Mouse (Mus musculus) kidney, embryonic 14.5 days (tissue): ENCODE data around the gene Mthfsd. TPM values are rescaled to one million over a fixed set of nuclear protein-coding genes. Genes with fewer than 3 reads are reported as not detected.
A peak's percentile ranks its signal among the peaks of the same experiment; 100 is the strongest.
"Not testable (repeated sequence)": the region's sequence is repeated elsewhere in the genome, so short reads cannot be mapped to it uniquely, and the experiment has no call there.

Experiments used
- ATAC-seq: fragments of 200-750 bp; cut with Nextera tagmentation; 2 replicates; pipeline ENCODE4 v1.8.0; 2017; ENCODE audit warnings: moderate number of reproducible peaks, mild to moderate bottlenecking, moderate TSS enrichment, moderate library complexity; ENCODE audit not compliant: low FRiP score, low TSS enrichment
- H3K27ac ChIP-seq: fragments of 300-500 bp; sonication (generic); 2 replicates; pipeline ENCODE4 v1.5.1; 2014; ENCODE audit warnings: low read depth, mild to moderate bottlenecking, low read length, moderate library complexity, mixed read lengths
- H3K27me3 ChIP-seq: fragments of 300-500 bp; sonication (generic); 2 replicates; pipeline ENCODE4 v1.6.1; 2014; ENCODE audit warnings: mild to moderate bottlenecking, low read length; ENCODE audit not compliant: control insufficient read depth, insufficient read depth
- H3K36me3 ChIP-seq: fragments of 300-500 bp; sonication (generic); 2 replicates; pipeline ENCODE4 v1.6.1; 2014; ENCODE audit warnings: low read length, mixed read lengths; ENCODE audit not compliant: control insufficient read depth, insufficient read depth
- H3K4me1 ChIP-seq: fragments of 300-500 bp; sonication (generic); 2 replicates; pipeline ENCODE4 v1.6.1; 2014; ENCODE audit warnings: low read length, mixed read lengths; ENCODE audit not compliant: control insufficient read depth, insufficient read depth
- H3K4me2 ChIP-seq: fragments of 300-500 bp; sonication (generic); replicated peaks from 2 replicates; pipeline ENCODE4 v1.6.1; 2014; ENCODE audit warnings: low read depth, mild to moderate bottlenecking, low read length
- H3K4me3 ChIP-seq: fragments of 300-500 bp; sonication (generic); 2 replicates; pipeline ENCODE4 v1.5.1; 2014; ENCODE audit warnings: mild to moderate bottlenecking, low read length
- H3K9ac ChIP-seq: fragments of 300-500 bp; sonication (generic); 2 replicates; pipeline ENCODE4 v1.6.1; 2014; ENCODE audit warnings: low read depth, mild to moderate bottlenecking, low read length, moderate library complexity
- H3K9me3 ChIP-seq: fragments of 300-500 bp; sonication (generic); 2 replicates; pipeline ENCODE4 v1.6.1; 2016; ENCODE audit warnings: low read length; ENCODE audit not compliant: control insufficient read depth
- WGBS: fragments of 180-500 bp; shearing (Covaris S2); extraction: QIAGEN DNeasy Blood & Tissue Kit; methylation state at CpG from one replicate; pipeline ENCODE4 v1.1.7; 2014; 5-methylcytosine and 5-hydroxymethylcytosine counted together
- polyA plus RNA-seq: library from polyadenylated mRNA; unstranded; fragments of >200 nt; fragmentation: Nextera tagmentation; extraction: Ambion mirVana; gene quantifications from 2 replicates; pipeline ENCODE4 v1.2.1, GENCODE M21; 2014

Gene Mthfsd
- 67.0 and 72.8 TPM in 2 replicates for polyA plus RNA-seq

DNA sequence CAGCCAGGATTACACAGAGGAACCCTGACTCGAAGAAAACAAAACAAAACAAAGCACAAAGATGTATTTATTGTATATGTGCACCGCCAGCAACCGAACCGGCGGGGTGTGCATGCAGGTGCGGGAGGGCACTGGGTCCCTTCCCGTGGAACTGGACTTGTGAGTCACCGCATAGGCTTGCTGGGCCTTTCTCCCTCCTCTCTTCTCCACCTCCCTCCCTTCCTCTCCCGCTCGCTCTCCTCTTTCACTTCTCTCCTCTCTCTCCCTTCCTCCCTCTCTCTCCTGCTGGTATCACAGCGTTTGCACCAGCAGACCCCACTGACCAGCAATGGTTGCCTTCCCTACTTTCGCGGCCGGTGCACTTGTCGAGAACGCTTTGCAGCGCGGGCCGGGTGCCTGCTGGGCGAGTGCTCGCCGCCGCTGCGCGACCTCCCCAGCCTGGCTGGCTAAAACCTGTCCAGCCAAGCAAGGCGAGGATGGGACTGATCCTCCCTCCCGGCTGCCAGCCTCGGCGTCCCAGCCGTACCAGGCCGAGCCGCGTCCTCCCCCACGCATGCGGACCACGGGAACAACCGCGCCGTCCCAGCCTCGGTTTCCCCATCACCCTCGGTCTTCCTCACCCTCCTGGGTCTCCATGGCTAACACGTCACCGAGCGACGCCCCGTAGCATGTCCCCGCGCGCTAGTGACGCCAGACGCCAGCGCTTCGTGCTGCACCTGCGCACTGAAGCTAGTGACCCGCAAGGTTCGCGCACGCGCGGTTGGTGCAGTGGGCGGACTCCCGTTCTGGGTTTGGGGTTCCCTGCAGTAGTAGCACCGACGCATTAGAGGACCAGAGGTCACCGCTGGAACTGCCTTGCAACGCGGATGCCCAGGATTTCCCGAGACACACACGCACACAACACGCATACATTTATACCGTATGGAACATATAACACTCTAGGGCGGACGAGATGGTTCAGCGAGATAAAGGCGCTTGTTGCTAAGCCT is at the start of gene Mthfsd:
Gene Mthfsd, minus strand, starts transcription at position 725 of the 989 bp plus-strand sequence.
- WGBS, result 2% methylated on average over 75 of the region's 75 CpGs

DNA sequence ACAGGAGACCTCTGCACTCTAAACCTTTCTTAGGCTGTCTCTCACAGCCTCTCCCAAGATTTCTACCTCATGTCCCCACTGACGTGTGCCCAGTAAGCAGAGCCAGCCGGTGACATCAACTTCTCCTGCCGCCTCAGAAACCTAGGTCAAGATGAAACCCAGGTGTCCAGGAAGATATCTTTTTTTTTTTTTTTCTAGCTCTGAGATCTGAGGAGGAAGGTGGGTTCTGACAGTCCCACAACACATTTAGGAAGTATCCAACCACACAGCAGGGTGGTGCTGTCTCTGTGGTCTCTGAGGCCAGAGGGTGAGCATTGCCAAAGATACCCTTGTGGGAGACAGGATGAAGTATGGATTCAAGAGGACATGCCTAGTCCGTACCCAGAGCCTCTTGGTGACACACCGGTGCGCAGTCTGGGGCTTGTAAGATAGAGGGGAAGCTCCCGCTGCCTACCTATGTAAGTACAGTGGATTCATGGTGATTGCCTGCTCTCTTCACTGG is 48.8 kb upstream of the Mthfsd start:
- Histone ChIP-seq H3K4me2 (no peak overlapping the region), H3K27me3 (no peaks in the 10 kb centered on the region), H3K4me1 (0 out of 2 replicates have a peak, but pooled peaks cover 12% of the 10 kb centered on the region), H3K9me3 (no peaks in the 10 kb centered on the region), H3K4me3 (no peak overlapping the region), H3K9ac (no peak overlapping the region), H3K36me3 (no peaks in the 10 kb centered on the region), H3K27ac (no peak overlapping the region)
- ATAC-seq, result no peak
- WGBS, result 90% methylated on average over 7 of the region's 7 CpGs

More for the DNA sequence above, at the start of gene Mthfsd:
- peak; percentile 91 for ATAC-seq
- peak within 1 kb of the TSS; percentile 96 for H3K4me3 ChIP-seq
- H3K4me1 ChIP-seq, result peaks cover 8% of the 10 kb centered on the region
- H3K9ac ChIP-seq, result peak within 1 kb of the TSS; percentile 83
- 0 out of 2 replicates have a peak, but pooled peaks cover 3% of the 10 kb centered on the region for H3K27me3 ChIP-seq
- no peaks in the 10 kb centered on the region for H3K9me3 ChIP-seq
- H3K27ac ChIP-seq, result peak within 1 kb of the TSS; percentile 77; the same call in 1 of the 2 replicates
- H3K4me2 ChIP-seq, result peak within 1 kb of the TSS; percentile 89
- H3K36me3 ChIP-seq, result peaks cover 21% of the 10 kb centered on the region

DNA sequence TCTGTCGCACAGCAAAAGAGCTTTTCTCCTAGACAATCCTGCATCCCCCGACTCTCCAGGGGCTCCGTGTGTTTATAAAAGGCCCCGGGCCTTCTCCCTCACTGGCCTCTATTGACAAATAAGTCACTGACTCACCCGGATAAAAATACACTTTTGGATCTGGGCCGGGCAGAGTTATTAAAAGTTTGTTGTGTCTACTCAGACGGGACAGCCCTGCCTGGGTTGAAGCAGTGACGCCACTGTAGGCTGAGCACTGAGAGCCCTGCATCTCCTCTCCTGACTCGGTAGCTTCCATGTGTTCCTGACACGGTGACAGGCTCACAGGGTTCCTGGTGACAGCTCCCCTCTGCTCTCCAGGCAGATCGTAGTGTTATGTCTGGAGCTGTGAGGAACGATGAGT is 44.2 kb upstream of the Mthfsd start:
- Histone ChIP-seq H3K27ac (no peak overlapping the region), H3K4me2 (no peak overlapping the region), H3K4me1 (peaks cover 5% of the 10 kb centered on the region; the same call in 1 of the 2 replicates), H3K9ac (no peak overlapping the region), H3K27me3 (no peaks in the 10 kb centered on the region), H3K4me3 (no peak overlapping the region), H3K36me3 (no peaks in the 10 kb centered on the region), H3K9me3 (no peaks in the 10 kb centered on the region)
- no peak for ATAC-seq
- 55% methylated on average over 12 of the region's 12 CpGs for WGBS

DNA sequence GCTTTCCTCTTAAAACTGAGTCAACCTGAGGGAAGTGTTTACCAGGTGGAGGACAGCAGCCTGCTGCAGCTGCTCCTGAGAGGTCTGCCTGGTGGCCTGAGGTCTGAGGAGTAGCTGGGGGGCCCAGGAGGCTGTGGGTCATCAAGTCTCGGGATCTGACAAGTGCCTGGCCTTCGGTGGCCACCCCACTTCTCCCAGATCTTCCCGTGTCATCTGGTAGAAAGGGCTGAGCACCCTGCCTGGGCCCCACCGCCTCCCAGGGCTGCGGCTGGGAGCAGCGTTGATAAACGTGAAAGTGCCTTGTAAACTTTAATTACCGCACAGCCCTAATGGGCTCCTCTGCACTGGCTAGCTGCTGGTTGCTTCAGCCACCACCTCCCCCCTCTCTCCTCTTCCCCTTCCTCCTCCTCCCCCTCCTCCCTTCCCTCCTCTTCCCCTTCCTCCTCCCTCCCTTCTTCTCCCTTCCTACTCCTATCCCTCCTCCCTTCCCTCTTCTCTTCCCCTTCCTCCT is 40.4 kb upstream of the Mthfsd start:
- H3K27ac ChIP-seq, result no peak overlapping the region
- no peaks in the 10 kb centered on the region for H3K36me3 ChIP-seq
- H3K27me3 ChIP-seq, result no peaks in the 10 kb centered on the region
- no peak overlapping the region; the same call in 1 of the 2 replicates for H3K4me2 ChIP-seq
- no peak overlapping the region for H3K9ac ChIP-seq
- WGBS, result 4% methylated on average over 8 of the region's 8 CpGs
- H3K9me3 ChIP-seq, result no peaks in the 10 kb centered on the region
- peaks cover 5% of the 10 kb centered on the region; the same call in 1 of the 2 replicates for H3K4me1 ChIP-seq
- no peak overlapping the region for H3K4me3 ChIP-seq
- 0 out of 2 replicates have a peak, but pooled peaks have one; percentile 46 for ATAC-seq

DNA sequence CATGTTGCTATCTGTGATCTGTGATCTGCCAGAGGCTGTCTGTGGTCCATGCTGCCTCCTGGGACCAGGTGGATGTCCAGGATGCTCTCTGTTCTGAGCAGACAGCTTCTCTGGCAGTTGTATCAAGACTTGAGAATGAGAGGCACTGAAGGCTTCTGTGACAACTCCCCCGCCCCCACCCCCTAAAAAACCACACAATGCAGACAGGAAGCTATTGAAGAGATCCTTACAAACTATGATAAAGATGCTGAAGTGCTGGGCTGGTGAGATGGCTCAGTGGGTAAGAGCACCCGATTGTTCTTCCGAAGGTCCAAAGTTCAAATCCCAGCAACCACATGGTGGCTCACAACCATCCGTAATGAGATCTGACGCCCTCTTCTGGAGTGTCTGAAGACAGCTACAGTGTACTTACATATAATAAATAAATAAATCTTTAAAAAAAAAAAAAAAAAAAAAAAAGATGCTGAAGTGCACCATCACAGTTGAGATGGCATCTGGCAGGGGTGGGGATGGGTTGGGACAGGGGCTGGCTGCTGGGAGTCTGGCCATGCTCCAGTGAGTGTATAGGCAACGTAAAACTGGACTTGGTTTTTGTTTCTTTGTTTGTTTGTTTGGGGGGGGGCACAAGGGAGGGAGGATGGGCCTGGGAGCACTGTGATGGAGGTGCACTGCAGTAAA is 37.4 kb upstream of the Mthfsd start:
- not testable (repeated sequence) for H3K9me3 ChIP-seq, H3K36me3 ChIP-seq, H3K27me3 ChIP-seq, H3K27ac ChIP-seq, ATAC-seq, H3K4me3 ChIP-seq, H3K9ac ChIP-seq, H3K4me1 ChIP-seq, H3K4me2 ChIP-seq
- WGBS, result 78% methylated on average over 4 of the region's 6 CpGs

DNA sequence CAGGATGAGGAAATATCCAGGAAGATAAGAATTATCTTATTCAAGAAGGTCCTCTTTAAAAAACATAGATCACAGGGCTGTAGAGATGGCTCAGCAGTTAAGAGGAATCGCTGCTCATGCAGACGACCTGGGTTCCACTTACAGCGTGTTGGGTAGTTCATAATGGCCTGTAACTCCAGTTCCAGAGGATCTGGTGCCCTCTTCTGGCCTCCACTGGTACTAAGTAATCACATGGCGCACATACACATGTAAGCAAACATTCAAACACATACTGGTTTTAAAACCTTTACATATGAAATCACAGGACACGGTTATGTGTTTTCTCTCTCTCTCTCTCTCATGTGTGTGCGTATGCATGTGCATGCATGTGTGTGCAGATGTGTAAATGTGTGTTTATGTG is 28.7 kb upstream of the Mthfsd start:
- peaks cover 2% of the 10 kb centered on the region; the same call in 1 of the 2 replicates for H3K36me3 ChIP-seq
- peaks cover 14% of the 10 kb centered on the region for H3K9me3 ChIP-seq
- no peak for ATAC-seq
- no peaks in the 10 kb centered on the region for H3K4me1 ChIP-seq
- no peak overlapping the region for H3K4me3 ChIP-seq
- no peak overlapping the region for H3K4me2 ChIP-seq
- no peak overlapping the region for H3K9ac ChIP-seq
- no peak overlapping the region for H3K27ac ChIP-seq
- H3K27me3 ChIP-seq, result no peaks in the 10 kb centered on the region
- 95% methylated on average over 6 of the region's 6 CpGs for WGBS

DNA sequence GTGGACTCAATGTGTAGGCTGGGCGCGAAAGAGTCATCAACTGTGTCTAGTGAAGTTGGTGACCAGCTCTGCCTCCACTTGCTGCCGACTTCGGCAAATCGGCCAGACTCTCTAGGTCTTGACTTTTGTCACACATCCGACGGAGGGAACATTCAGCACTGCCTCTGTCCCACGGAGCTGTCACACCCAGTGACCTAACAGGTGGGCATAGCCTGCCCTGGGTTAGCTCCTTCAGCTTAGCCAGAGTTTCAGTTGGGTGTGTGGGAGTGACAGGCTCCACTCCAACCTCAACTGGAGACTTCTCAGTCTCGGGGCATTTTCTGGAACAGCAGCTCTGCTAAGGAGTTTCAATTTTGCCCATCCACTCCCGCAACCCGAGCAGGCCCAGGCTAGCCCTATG is 26.3 kb upstream of the Mthfsd start:
- Histone ChIP-seq H3K27ac (no peak overlapping the region), H3K9ac (no peak overlapping the region), H3K27me3 (peaks cover 7% of the 10 kb centered on the region; the same call in 1 of the 2 replicates), H3K4me2 (no peak overlapping the region), H3K4me3 (no peak overlapping the region), H3K4me1 (no peaks in the 10 kb centered on the region), H3K36me3 (peaks cover 2% of the 10 kb centered on the region; the same call in 1 of the 2 replicates), H3K9me3 (peaks cover 14% of the 10 kb centered on the region)
- WGBS, result 81% methylated on average over 11 of the region's 11 CpGs
- ATAC-seq, result no peak

DNA sequence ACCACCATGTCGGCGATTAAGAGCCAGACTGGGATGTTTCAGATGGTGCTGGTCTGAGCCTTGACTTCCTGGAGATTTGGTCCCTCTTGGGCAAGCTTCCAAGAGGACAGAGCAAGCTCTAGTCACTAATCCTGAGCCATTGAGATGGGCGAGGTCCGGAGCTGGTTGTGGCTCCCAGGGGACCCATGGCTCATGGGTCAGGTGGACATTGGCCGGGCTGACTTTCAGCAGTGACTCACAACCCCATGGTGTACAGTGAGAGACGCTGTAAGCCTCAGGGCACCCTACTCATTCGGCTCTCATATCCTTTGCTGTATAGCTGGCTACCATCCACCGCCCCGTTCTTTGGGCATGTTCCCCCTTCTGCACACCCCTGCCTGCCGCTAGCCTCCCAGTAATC is 25.9 kb upstream of the Mthfsd start:
- H3K9ac ChIP-seq, result no peak overlapping the region
- no peak for ATAC-seq
- no peak overlapping the region for H3K4me2 ChIP-seq
- no peak overlapping the region for H3K4me3 ChIP-seq
- peaks cover under 1% of the 10 kb centered on the region; the same call in 1 of the 2 replicates for H3K4me1 ChIP-seq
- 88% methylated on average over 10 of the region's 10 CpGs for WGBS
- H3K36me3 ChIP-seq, result peaks cover 2% of the 10 kb centered on the region; the same call in 1 of the 2 replicates
- H3K9me3 ChIP-seq, result peaks cover 14% of the 10 kb centered on the region
- peaks cover 11% of the 10 kb centered on the region; the same call in 1 of the 2 replicates for H3K27me3 ChIP-seq
- no peak overlapping the region for H3K27ac ChIP-seq
